Mouse (Mus musculus): ENCODE data around the gene Prr12.

- TF ChIP-seq GATA1 (IDR thresholded peaks at IDR 0.05; ENCODE audit: borderline replicate concordance, low read length), result no peak
- TF ChIP-seq CTCF (IDR thresholded peaks at IDR 0.05; ENCODE audit: low read depth, low read length), result no peak
- TF ChIP-seq GATA2 (IDR thresholded peaks at IDR 0.05; ENCODE audit: borderline replicate concordance, low read depth, low read length), result no peak
Measured at GRCm38 (mm10) chr7:45090251-45090977, 37.7 kb upstream of the Prr12 start.
